Comparison of ENCODE assay signal across 10 mouse cellular contexts in the genomic region with DNA sequence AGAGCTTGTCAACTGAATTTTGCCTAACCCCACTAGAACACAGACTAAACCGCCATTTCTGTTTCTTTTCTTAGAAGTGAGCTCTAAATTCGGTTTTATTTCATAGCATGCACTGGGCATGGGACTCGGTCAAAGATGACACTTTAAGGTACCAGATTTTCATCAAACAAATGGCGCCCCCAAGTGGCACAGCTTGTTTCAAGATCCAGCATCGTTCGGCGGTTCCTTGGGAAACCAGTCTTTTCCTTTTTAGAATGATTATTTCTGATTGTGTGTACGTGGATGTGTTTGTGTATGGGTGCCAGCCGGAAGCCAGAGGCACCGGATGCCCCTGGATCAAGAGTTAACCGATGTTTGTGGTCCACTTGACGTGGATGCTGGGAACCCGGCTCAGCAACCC. TPM values are rescaled to one million over a fixed set of nuclear protein-coding genes. Genes with fewer than 3 reads are reported as not detected.
A peak's percentile ranks its signal among the peaks of the same experiment; 100 is the strongest.
DNase-seq lines count a peak whose midpoint lies in the region; ATAC-seq and TF ChIP-seq lines count a peak whose summit lies in the region.
"Had no signal": no experiment of that assay in that cellular context is flagged by ENCODE, and none has a peak within 500 bp of the region (broad histone marks: within the 10 kb centered on the region; RNA-seq: fewer than 3 reads in every experiment).

No protein-coding gene starts in this region.

- 28% methylated on average over 13 of the region's 13 CpGs for WGBS in midbrain, embryonic 10.5 days
- 27% methylated on average over 13 of the region's 13 CpGs for WGBS in midbrain, embryonic 15.5 days

- no peak overlapping the region for H3K4me2 ChIP-seq in midbrain, embryonic 15.5 days
- H3K4me2 ChIP-seq: hindbrain, embryonic 15.5 days; neural tube, embryonic 13.5 days had no signal

- no peaks in the 10 kb centered on the region for H3K36me3 ChIP-seq in midbrain, embryonic 10.5 days
- H3K36me3 ChIP-seq in midbrain, embryonic 15.5 days (replicated peaks): no peaks in the 10 kb centered on the region
- H3K36me3 ChIP-seq: hindbrain, embryonic 15.5 days; neural tube, embryonic 13.5 days had no signal

- no peaks in the 10 kb centered on the region for H3K9me3 ChIP-seq in midbrain, embryonic 10.5 days (replicated peaks)
- no peaks in the 10 kb centered on the region for H3K9me3 ChIP-seq in midbrain, embryonic 15.5 days
- H3K9me3 ChIP-seq: hindbrain, embryonic 15.5 days; neural tube, embryonic 13.5 days had no signal

- no peak overlapping the region for H3K27ac ChIP-seq in midbrain, embryonic 10.5 days (replicated peaks)
- no peak overlapping the region for H3K27ac ChIP-seq in midbrain, embryonic 15.5 days
- H3K27ac ChIP-seq: hindbrain, embryonic 15.5 days; neural tube, embryonic 13.5 days had no signal

- ATAC-seq in midbrain, embryonic 15.5 days (replicated peaks): no peak

- peak; percentile 10 to 18 for DNase-seq in cerebellum, postnatal 36 days
- no peak for DNase-seq in cerebellum, adult 8-10 months
- DNase-seq in midbrain, embryonic 10.5 days (ENCODE audit: low spot score): peak; percentile 61
- DNase-seq in brain, embryonic 14.5 days (ENCODE audit: low read depth): peak; percentile 71
- DNase-seq in kidney, postnatal 36 days: peak; percentile 24 to 82
- peak; percentile 75 for DNase-seq in lung, postnatal 36 days
- no peak for DNase-seq in T-cell, adult 2 months (ENCODE audit: low spot score)

- H3K4me1 ChIP-seq in midbrain, embryonic 10.5 days: no peaks in the 10 kb centered on the region
- H3K4me1 ChIP-seq in midbrain, embryonic 15.5 days: no peaks in the 10 kb centered on the region
- H3K4me1 ChIP-seq: hindbrain, embryonic 15.5 days; neural tube, embryonic 13.5 days had no signal

- H3K9ac ChIP-seq in midbrain, embryonic 15.5 days: no peak overlapping the region
- H3K9ac ChIP-seq: hindbrain, embryonic 15.5 days; neural tube, embryonic 13.5 days had no signal

- TF ChIP-seq POLR2A in brain, embryonic 14.5 days (IDR thresholded peaks at IDR 0.05; ENCODE audit: borderline replicate concordance, extremely low read depth, insufficient read depth, insufficient read length, poor library complexity, severe bottlenecking): no peak

- TF ChIP-seq CTCF in brain, embryonic 14.5 days (IDR thresholded peaks at IDR 0.05; ENCODE audit: borderline replicate concordance, extremely low read depth, insufficient read depth, insufficient read length): peak; percentile 64; the same call in 1 of the 2 replicates

- no peaks in the 10 kb centered on the region for H3K27me3 ChIP-seq in midbrain, embryonic 10.5 days (ENCODE audit: low read depth, poor library complexity, severe bottlenecking)
- no peaks in the 10 kb centered on the region for H3K27me3 ChIP-seq in midbrain, embryonic 15.5 days (replicated peaks)
- H3K27me3 ChIP-seq: hindbrain, embryonic 15.5 days; neural tube, embryonic 13.5 days had no signal

- no peak overlapping the region for H3K4me3 ChIP-seq in midbrain, embryonic 10.5 days
- H3K4me3 ChIP-seq in midbrain, embryonic 15.5 days: no peak overlapping the region
- H3K4me3 ChIP-seq: hindbrain, embryonic 15.5 days; neural tube, embryonic 13.5 days had no signal

RNA-seq across cellular contexts. Expression of a gene that starts 27.7 kb away (rescaled TPM):
- polyA plus RNA-seq in midbrain, embryonic 10.5 days (2016; fragmentation: Nextera tagmentation; extraction: Ambion mirVana): 1.3 and 1.5 TPM in 2 replicates
- 0.77 and 0.80 TPM in 2 replicates for polyA plus RNA-seq in midbrain, embryonic 15.5 days (2015; fragmentation: Nextera tagmentation; extraction: Ambion mirVana)
- 1.5 and 2.7 TPM in 2 replicates for polyA plus RNA-seq in brain, embryonic 14.5 days (2012; rRNA removed)

RNA-seq across cellular contexts. Expression of a gene that starts 39.5 kb away (rescaled TPM):
- polyA plus RNA-seq in midbrain, embryonic 10.5 days (2016; fragmentation: Nextera tagmentation; extraction: Ambion mirVana): not detected in 2 replicates
- polyA plus RNA-seq in midbrain, embryonic 15.5 days (2015; fragmentation: Nextera tagmentation; extraction: Ambion mirVana): not detected in 2 replicates
- polyA plus RNA-seq in brain, embryonic 14.5 days (2012; rRNA removed): not detected in 2 replicates
- polyA plus RNA-seq: neural tube, embryonic 13.5 days had no signal

RNA-seq across cellular contexts. Expression of a gene that starts 55.8 kb away (rescaled TPM):
- polyA plus RNA-seq in midbrain, embryonic 10.5 days (2016; fragmentation: Nextera tagmentation; extraction: Ambion mirVana): 1.8 and 2.6 TPM in 2 replicates
- polyA plus RNA-seq in midbrain, embryonic 15.5 days (2015; fragmentation: Nextera tagmentation; extraction: Ambion mirVana): 1.9 and 2.3 TPM in 2 replicates
- polyA plus RNA-seq in brain, embryonic 14.5 days (2012; rRNA removed): 0.68 and 1.4 TPM in 2 replicates

Comparison
In these comparisons a context has a peak if more than half of its experiments do, and no peak if none do; other contexts are left out.
1. DNase-seq: peak in cerebellum, postnatal 36 days (2 of 2), midbrain, embryonic 10.5 days (single experiment), brain, embryonic 14.5 days (single experiment), kidney, postnatal 36 days (2 of 2) and lung, postnatal 36 days (single experiment); none in cerebellum, adult 8-10 months (single experiment) and T-cell, adult 2 months (single experiment).